Mouse (Mus musculus) kidney, postnatal 10 days (tissue): ENCODE measurements around the gene Mfsd4b4.
"Not testable (repeated sequence)": the region's sequence is repeated elsewhere in the genome, so short reads cannot be mapped to it uniquely, and the experiment has no call there.

Source experiments
- DNase-seq: peaks from one replicate; pipeline ENCODE4 v3.0.0; 2021; ENCODE audit warnings: mixed read lengths

The Mfsd4b4 gene

DNA sequence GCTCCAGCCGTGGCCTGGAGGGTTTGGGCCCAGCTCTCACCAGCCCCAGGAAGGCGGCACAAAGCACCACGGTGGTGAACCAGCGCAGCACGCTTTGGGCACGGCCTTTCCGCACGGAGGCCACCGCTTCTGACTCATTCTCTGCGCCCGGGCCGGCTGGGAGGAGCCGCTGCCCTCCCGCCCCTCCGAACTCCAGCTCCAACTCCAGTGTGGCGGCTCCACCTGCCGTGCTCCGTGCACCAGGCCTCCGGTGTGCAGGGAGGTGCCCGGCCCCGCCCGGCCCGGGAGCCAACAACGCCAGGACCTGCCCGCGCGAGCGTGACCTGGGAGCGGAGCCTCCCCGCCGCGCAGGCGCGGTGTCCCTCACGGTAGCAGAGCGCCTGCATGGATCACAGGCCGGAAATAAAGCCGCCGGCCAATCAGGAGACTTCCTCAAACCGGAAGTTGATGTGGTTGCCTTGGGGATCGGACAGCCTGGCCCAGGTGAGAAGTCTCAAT lies at the start of gene Mfsd4b4:
Gene Mfsd4b4 (minus strand): TSS at position 365 of the 498 bp plus-strand sequence.
- DNase-seq = peak; percentile 92

DNA sequence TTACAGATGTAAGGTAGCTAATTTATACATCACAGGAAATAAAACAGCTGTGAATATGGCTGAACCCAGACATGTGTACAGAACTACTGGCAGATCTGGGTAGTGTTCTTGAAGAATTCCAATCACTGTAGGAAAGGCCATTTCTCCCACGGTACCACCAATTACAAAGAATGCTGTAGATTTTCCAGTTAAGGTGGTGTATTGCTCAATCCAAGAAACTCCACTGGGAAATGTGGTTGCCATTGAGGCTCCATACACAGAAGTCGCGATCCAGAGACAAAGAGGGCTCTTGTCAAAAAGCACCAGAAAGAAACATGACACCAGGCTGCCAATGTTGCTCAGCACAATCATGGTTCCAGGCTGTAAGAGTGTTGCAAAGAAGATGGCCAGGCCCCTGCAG lies 48.2 kb upstream of the Mfsd4b4 start:
- DNase-seq = not testable (repeated sequence)

DNA sequence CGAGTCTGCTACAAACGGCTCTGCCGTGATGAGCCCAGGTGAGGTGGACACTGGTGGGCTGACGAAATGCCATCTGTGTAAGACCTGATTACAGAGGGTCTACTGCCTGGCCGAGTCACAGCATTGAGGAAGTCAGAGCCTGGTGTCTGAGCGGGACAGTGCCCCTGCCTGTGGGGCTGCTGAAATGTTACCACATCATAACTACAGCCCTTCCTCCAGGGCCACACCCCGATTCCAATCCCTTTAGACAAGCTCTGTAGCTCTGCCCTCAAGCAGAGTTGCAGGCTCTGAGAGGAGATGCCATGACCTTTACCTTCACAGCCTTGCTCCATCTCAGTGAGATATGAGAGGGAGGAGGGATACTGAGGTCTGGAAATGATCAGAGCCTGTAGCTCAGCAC lies 37.5 kb upstream of the Mfsd4b4 start:
- no peak for DNase-seq

GRCm38 (mm10) chr10:39926616-39927139 lies 27.6 kb upstream of the Mfsd4b4 start, which contains the start of gene Mfsd4b2:
Gene Mfsd4b2 (minus strand): TSS chr10:39926923.
- peak; percentile 56 for DNase-seq

GRCm38 (mm10) chr10:39924556-39924955 lies 25.5 kb upstream of the Mfsd4b4 start:
- not testable (repeated sequence) for DNase-seq

GRCm38 (mm10) chr10:39912616-39913015 lies 13.6 kb upstream of the Mfsd4b4 start:
- no peak for DNase-seq

- no peak for DNase-seq
Observed at GRCm38 (mm10) chr10:39908768-39909441, 9.9 kb upstream of the Mfsd4b4 start.

DNA sequence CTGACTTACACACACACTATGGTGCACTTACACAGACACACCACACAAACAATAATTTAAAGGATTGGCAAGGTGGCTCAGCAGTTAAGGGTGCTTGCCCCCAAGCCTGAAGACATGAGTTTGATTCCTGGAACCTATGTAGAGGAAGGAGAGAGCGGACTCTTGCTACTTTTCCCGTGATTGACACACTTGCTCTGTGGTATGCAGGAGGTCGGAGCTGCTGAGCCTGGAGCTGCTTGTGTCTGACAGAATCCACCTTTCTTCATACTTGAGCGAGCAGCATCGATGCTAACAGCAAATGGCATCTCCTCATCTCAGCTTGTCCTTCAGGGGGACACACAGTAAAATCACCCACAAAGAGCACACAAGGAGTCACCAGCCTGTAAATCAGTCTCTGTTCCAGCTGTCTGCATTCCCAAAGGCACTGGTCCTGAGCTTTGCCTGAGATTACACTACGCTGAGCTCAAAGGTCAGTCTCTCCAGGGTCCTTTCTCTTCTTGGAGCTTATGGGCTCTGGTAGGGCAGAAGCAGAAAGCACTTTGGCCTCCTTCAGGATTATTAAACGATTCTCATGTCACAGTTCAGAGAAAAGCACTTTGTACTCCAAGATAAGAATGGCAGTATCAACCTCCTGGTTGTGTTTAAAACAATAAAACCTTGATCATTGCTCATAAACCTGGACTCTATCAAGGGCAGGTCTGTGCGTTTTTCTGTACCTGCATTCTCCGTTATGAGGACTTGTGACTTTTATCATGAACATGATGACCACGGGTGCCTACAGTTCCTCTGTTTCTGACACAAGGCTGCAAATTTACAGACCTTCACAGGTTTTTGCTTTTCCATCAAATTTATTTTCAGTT lies 8.0 kb upstream of the Mfsd4b4 start:
- peak; percentile 45 for DNase-seq

DNA sequence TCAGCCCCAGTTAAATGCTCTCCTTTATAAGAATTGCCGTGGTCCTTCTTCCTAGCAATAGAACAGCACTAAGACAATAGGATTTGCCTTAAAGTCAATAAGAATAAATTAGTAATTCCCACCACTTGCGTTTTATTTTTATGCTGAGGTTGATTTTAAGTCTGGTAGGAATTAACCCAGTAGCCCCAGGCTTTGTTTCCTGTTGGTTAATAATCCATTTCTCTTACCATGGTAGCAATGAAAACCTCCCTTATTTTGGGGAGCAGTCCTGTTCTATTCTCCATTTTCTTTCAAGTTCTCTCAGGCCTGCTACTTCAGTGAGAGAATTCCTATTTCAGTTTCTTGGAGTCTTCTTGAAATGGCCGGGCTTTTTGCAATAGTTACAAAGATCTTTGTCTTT lies 5.2 kb upstream of the Mfsd4b4 start:
- DNase-seq = no peak

GRCm38 (mm10) chr10:39896503-39896902 lies 2.5 kb downstream of the Mfsd4b4 start:
- no peak for DNase-seq

GRCm38 (mm10) chr10:39893702-39894697 lies 5.0 kb downstream of the Mfsd4b4 start:
- peak; percentile 50 for DNase-seq

- no peak for DNase-seq
Observed at GRCm38 (mm10) chr10:39888621-39889020, 10.4 kb downstream of the Mfsd4b4 start.

DNA sequence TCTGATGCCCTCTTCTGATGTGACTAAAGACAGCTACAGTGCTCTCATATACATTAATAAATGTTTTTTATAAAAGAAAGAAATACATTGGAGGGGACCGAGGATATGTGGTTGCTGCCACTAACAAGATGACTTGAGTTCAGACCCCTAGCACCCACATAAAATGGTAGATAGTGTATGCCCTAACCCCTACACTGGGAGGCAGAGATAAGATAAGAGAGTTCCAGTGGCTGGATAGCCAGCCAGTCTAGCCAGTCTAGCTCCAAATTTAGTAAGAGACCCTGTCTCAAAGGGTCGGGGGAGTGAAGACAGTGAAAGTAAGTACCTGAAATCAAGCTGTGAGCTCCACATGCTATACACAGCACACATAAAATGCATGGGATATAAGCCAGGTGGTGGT lies 33.5 kb downstream of the Mfsd4b4 start:
- DNase-seq = no peak

GRCm38 (mm10) chr10:39842621-39843020 lies 56.4 kb downstream of the Mfsd4b4 start:
- DNase-seq = no peak
